Mouse (Mus musculus) left cerebral cortex, postnatal 4 days (tissue): ENCODE results near the gene Fbxl20. TPM values are rescaled to one million over a fixed set of nuclear protein-coding genes. Genes with fewer than 3 reads are reported as not detected.
A peak's percentile ranks its signal among the peaks of the same experiment; 100 is the strongest.
"Not testable (repeated sequence)": the region's sequence is repeated elsewhere in the genome, so short reads cannot be mapped to it uniquely, and the experiment has no call there.

Experiments
- DNase-seq: peaks from one replicate; pipeline ENCODE4 v3.0.0-alpha.2; 2022
- intact Hi-C: fragments of 180-260 bp; cut with DNase I; formaldehyde crosslinking; loops from one replicate; pipeline ENCODE4 v1.15.1; 2025
- total RNA-seq, 2 experiments: library from RNA; stranded (reverse); gene quantifications; 2 replicates each; pipeline ENCODE4 v1.2.3; 2021

Fbxl20 gene
- total RNA-seq = 10 to 100 TPM; 24.4 to 27.5 TPM

DNA sequence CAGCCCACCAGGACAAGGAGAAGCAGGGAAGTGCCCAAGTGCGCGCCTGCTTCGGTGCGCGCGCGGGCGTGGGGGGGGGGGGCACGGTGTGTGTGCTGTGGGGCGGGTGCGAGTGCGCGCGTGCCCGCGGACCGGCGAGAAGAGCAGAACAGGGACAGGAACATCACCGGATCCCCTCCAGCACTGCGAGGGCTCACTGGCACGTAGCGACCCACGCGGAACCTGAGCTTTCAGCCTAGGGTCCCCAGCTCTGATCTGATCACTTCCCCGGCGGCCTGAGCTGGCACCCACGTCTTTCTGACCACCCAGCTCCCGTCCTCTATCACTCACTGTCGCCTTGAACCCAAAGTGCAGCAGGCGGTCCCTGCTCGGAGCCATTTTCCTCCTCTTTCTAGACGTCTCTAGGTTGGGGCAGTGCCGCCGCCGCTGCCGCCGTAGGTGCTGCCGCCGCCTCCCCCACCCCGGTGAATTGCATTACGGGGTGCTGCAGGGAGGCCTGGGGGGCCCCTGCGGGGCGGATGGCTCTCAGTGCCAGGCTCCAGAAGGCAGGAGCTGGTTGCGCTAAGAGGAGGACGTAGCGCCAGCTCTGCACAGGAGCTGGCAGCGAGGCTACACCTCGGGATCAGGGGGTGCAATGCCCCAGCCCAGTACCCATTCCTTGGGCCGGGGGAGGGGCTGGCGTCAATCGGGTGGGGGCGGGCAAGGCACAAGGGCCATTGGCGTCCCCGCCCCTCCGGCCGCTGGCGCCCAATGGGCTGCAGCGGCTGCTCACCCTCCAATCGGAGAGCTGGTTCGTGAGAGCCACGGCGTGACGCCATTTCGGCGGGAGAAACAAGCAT lies at the start of gene Fbxl20:
Fbxl20 (minus strand) TSS at position 618 of the 839 bp plus-strand sequence.
- intact Hi-C loops = no loop called here
- peak; percentile 96 for DNase-seq

DNA sequence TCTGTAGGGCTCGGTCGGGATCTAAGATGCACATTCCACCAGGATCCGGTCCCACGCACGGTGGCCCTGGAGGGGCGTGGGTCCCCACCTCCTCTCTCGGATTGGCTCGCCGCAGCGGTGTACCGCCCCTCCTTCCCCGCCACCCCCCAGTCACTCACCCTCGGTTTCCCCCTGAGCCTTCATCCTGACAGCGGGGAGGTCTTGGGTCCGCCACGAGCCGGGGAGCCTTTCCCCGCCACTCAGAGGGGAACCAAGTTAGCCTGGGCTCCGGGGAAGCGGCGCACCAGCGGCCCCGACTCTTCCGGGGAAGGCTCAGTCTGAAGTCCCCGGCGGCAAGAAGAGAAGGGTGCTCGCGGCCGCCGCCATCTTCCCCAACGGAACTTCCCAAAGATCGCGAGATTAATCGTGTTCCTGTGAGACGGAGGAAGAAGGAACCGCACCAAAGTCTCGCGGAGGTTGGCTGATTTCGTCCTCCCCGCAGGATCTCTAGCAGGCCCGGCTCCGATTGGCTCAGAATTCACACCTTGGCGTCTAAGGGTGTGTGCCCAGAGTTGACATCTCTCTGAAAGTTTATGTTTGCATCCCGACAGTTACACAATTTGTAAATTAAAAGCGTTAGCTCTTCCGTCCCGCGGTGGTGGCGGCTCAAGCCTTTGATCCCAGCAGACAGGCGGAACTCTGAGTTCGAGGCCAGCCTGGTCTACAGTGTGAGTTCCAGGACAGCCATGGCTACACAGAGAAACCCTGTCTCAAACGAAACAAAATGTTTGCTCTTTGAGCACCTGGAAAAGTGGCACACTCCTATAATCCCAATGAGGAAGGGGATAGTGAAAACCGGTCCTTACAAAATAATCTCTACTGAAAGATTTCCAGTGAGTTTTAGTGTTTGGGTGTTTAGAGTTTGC lies 43.0 kb upstream of the Fbxl20 start, which contains the start of gene Med1:
Med1 (minus strand) TSS at position 393 of the 905 bp plus-strand sequence.
- DNase-seq = peak; percentile 92
- intact Hi-C loops = no loop called here

DNA sequence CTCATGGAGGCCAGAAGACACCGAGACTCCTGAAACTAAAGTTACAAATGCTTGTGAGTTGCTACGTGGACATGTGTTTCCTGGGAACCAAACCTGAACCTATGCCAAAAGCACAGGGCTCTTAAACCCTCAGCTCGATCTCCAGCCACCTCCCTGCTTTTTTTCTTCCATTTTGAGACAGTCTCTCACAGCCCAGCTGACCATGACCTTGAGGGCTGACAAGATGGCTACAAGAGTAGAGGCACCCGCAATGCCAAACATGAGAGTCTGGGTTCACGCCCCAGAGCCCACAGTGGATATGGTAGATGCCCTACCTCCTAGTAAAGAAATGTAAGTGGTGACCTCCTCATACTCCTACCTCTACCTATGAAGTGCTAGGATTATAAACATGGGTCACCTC lies 40.6 kb upstream of the Fbxl20 start:
- intact Hi-C loops = no loop called here
- no peak for DNase-seq

DNA sequence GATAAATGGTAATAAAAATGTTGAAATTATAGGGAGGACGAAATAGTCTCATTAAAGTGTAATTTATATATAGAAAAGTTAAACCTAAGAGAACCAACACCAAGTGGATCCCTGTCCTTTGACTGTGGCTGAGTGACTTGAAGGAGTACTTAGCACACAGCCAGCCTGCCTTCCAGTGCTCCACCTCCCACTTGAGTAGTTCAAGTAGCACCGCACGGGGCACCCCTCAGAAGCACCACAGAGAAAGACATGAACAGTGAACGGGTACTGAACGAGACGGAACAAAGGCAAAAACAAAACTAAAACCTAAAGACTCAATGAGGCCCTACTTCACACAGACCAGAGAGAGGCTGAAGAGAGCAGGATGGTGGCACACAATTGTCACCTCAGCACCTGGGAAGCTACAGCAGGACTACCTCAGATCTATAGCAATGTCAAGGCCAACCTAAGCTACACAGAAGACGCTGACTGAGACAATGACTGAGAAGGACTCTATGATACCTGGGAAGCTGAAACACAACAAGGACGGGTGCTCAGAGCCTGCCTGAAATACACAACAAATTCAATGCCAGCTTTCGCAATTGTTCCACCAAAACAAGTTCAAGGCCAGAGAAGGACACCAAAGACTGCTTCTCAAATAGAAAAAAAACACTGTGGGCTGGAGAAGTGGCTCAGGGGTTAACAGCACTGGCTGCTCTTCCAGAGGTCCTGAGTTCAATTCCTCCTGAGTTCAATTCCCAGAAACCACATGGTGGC lies 37.6 kb upstream of the Fbxl20 start:
- no peak for DNase-seq
- intact Hi-C loops = no loop called here

DNA sequence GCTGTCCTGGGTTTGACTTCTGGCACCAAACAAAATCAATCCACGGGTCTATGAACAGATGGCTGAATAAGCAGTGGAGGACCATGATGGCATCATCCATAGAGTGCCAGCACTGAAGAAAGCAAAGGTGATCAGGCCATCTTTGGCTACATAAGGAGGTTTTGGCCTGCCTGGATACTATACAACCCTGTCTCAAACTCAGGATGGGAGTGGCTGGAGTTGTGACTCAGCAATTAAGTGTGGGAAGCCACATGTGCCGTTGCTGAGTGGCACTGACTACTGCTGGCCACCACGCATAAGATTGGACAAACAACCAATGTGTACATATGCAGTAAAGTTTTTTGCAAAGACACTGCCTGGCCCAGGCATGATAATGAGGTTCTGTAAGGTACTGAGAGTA lies 31.9 kb upstream of the Fbxl20 start:
- DNase-seq, intact Hi-C loops: not testable (repeated sequence)

DNA sequence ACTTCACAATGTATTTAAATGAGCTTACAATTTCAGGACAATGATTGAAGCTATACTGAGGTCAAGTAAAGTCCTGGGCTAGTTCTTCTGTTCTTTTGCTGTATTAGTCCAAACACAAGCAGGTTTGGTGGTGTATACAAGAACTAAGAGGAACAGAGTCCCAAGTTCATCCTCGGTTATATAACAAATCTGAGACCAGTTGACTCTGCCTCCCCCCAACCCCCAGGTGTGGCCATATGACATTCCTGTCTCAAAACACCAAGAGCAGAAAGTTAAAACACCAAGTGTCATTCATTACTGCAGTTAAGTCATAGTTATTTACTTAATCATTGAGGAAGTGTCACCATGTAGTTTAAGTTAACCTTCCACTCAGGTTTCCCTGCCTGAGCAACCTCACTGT lies 18.2 kb upstream of the Fbxl20 start:
- intact Hi-C loops = loop anchor here (2.0 kb wide), 1 partner anchor 70 kb away; no protein-coding TSS in a partner anchor
- DNase-seq = no peak

DNA sequence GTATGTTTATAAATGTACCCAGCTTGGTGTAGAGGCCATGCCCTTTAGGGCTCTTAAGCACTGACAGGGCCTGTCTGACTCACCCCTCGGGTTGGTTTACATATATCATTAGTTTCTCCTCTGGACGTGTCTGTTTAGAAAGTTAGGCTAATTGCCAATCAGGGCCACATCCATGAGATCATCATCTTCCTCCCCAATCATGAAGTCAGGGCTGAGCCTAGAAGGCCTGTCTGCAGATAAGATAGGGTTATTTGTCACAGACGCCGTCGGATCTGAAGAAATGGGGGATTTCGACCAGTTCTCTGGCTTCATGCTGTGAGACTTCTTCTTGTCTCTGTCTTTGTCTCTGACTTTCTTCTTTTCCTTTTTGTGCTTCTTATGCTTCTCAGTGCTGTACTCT lies 4.9 kb upstream of the Fbxl20 start:
- no peak for DNase-seq
- intact Hi-C loops = no loop called here

DNA sequence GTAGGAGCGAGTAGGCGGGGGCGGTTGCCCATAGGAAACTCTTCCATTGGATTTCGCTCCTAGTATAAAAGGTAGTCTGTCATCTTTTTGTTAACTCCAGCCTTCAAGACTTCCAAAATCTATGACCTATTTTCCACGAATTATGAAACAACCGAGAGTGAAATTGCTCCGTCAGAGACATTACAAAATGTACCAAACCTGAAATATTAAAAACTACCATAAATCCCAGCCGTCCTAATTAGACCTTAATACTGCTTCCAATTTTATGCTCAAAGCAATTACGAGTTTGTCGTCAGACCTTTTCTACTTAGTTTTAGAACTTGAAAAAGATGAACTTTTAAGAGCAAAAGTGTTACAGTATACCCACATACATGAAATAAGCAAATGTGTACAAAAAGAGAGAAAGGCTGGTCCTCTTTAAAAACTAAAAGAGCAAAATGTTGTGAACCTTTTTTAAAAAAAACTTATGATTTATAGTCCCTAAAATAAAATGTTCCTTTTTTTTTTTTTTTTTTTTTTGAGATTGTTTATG lies 488 bp upstream of the Fbxl20 start:
- no peak for DNase-seq
- intact Hi-C loops = no loop called here

DNA sequence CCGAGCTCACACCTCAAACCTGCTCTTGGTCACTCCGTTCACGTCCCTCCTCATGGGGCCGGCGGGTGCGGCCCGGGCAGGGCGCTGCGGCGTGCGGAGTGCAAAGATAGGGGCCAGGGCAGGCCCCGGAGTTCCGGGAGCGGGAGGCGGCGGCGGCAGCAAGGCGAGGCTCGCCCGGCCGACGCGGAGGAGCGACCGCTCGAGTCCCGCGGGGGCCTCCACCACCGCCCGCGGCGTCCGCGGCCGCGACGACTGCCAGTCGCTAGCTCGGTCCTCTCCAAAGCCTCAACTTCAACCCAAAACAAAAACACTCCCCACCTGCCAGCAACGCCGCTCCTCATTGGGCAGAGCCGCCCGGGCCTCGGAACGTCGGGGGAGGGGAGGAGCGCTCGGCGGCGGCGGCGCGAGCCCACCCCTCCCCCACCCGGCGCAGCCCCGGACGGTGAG lies 876 bp downstream of the Fbxl20 start:
- intact Hi-C loops = no loop called here
- peak; percentile 95 for DNase-seq

DNA sequence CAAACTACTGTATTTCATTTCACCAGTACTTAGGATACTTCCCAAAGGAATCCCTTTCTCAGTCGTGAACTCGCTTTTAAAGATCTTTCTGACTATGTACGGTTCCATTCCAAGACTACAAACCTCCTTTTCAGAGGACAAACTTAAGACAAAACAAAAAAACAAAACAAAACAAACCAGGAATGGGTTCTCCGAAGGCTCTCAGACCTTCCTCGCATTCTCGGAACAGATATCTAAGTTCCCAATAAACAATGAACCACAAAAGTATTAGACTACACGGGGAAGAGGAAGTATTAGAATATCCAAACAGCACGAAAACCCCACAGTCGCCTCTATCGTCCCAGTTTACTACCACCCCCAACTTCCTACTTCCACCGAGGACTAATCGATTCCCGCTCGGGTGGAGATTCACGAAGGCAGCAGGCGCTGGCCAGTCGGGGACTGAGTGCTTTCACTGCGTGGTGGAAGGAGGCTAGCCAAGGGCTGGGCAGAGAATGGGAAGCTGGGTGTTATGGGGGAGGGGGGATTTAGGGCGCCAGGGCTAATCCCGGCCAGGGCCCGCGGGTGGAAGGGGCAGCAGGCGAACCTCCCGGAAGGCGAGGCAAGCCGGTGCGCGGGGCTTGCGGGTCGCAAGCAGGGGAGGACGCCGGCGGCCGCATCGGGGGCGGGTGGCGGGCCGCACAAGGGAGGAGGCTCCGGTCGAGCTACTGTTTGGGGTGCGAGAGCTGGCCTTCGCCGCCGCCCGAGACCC lies 1.5 kb downstream of the Fbxl20 start:
- peak; percentile 48 for DNase-seq
- intact Hi-C loops = no loop called here

DNA sequence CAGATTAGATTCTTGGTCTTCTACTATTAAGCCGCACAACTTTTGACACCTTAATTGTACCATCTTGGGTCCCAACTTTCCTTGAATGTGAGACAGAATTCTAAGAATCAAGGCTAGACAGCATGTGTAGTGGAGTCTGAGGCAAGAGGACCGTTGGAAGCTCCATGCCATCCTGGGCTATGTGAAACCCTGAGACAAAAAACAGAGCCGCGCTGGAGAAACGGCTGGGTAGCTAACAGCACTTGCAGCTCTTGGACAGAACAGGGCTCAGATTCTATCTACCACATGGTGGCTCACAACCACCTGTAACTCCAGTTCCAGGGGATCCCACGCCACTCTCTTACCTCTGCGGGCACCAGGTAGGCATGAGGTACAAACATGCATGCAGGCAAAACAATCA lies 4.3 kb downstream of the Fbxl20 start:
- no peak for DNase-seq
- intact Hi-C loops = no loop called here

DNA sequence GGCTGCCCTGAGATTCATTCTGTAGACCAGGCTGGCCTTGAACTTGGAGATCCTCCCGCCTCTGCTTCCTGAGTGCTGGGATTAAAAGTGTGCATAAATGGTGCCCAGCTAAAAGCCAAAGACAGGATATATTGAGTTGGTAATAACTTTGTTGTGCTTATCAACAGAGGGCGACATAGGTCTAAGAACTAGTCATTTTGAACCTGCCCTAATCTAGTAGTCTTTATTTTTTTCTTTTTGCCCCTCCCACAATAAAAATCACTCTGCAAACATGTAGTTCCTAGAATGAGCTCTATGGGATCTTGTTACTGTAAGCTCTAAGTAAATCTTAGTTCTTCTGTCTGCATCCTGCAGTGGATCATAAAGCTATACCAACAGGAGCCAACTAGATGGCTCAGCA lies 7.7 kb downstream of the Fbxl20 start:
- no peak for DNase-seq
- intact Hi-C loops = no loop called here

DNA sequence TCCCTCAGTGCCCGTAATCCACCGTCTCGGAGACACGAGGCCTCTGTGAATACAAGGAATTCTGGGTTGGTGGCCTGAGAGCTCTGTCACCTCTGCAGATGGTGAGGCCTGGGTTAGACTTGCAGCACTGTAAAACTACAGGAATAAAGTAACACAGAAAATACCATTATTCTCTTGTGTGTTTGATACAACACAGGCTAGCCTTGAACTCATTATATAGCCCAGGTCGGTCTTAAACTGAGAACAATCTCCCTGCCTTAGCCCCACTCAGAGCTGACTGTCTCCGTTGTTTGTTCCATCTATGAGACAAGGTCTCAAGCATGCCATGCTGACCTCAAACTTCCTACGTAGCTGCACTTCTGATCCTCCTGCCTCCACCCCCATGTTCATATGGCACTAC lies 11.3 kb downstream of the Fbxl20 start:
- intact Hi-C loops = no loop called here
- no peak for DNase-seq

DNA sequence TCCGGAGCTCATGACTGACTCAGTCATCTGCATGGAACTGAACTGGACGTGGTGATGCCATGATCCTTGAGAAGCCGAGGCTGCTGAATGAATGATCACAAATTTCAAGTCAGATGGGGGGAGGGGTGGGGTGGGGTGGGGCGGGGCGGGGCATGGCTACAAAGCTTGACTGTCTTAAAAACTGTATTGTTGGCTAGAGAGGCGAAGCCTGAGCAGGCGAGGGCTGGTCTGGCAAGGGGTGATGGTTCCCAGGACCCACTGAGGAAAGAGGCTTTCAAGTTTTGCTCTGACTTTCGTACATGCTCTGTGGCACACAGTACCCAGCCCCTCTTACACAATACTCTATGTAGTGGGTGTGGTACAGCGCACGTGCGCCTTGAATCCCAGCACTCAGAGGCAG lies 12.4 kb downstream of the Fbxl20 start:
- DNase-seq = no peak
- intact Hi-C loops = no loop called here

DNA sequence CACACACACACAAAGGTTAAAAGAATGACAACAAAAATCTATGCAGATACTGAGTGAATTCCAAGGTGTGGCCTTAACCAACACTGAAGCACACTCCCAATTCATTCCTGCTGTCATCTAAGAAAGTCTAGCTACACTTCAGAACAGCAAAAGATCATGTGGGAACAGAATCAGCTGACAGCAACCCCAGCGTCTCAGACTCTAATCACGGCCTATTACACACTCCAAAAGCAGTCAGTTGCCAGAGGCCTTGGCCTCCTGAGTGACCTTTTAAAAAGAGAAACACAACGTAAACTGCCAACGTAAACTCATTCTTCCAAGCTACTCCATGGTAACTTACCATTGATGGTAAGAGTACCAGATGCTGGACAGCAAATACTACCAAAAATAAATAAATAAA lies 15.3 kb downstream of the Fbxl20 start:
- intact Hi-C loops = no loop called here
- DNase-seq = no peak

DNA sequence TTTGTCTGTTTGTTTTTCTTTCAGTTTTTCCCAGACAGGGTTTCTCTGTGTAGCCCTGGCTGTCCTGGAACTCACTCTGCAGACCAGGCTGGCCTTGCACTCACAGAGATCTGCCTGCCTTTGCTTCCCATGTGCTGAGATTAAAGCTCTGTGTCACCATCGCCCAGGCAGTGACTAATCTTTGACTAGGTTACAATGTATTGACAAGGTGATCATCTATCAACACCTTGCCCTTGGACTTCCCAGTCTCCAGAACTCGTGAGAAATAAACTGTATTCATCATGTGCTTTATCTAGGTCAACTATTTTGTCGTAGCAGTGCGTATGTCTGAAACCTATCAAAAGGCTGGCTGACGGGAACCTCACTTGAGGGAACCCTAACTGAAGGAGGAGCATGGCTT lies 26.8 kb downstream of the Fbxl20 start:
- intact Hi-C loops = no loop called here
- no peak for DNase-seq

DNA sequence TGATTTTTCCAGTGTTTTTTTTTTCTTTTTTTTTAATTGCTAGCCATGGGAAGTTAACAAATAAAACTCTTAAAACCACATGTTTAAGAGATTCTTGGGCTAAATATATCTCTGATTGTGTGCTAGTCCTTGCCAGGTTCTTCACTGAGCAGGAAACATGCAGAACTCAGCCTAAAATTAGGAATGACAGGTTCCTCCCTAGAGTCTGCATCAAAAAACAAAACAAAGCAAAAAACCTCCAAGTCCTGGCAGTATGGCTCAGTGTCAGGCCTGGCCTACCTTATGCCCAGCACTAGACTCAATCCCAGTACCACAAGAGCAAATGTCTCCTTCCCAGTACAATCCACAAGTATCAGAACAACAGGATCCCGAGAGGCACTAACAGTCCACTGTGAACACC lies 35.8 kb downstream of the Fbxl20 start:
- intact Hi-C loops = no loop called here
- no peak for DNase-seq

DNA sequence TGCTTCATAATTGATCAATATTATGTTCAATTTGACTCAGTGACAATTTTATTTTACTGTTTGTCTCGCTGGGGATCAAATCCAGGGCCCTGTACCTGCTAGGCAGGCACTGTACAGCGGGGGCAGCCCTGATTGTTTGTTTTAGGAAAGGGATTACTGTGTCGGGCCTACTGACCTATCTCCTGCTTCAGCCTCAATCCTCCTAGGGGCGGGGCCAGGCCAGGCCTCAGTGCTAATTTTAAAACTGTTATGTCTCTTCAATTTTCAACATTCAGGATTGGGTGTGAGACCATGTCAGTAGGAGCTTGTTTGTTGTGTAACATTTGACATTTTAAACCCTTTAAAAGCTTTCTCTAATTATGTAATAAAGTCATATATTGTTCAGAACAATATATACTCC lies 36.7 kb downstream of the Fbxl20 start:
- no peak for DNase-seq
- intact Hi-C loops = no loop called here

DNA sequence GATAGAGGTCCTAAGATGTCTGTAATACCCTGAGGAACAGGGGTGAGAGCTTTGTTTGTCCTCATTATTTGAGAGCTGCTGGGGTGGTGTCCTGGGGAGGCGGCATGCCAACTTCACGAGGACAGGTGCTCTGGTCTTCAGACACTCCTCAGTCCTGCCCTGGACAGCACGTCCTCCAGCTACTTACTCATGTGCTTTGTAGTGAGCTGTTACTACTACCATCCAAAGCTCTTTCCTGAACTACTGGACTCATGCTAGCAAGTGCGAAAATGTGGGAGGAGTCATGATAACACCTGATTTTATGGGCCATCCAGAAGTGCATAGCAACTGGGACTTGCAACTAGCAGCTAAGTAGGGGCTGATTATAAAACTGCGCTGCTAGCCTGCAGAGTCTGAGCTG lies 40.5 kb downstream of the Fbxl20 start:
- intact Hi-C loops = loop anchor here (10.0 kb wide), 1 partner anchor 115 kb away; no protein-coding TSS in a partner anchor
- DNase-seq = no peak

DNA sequence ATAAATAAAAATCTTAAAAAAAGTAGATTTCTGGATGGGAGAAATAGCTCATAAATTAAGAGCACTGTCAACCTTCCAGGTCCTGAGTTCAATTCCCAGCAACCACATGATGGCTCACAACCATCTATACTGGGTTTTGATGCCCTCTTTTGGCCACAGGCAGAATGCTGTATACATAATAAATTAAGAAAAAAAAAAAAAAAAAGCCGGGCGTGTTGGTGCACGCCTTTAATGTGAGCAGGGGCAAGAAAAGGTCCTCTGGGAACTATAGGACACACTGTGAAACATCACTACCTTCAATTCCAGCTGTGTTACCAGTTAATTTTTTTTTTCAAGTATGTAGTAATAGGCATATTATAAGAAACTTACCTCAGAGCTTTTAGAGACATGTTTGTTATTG lies 48.9 kb downstream of the Fbxl20 start:
- DNase-seq = no peak
- intact Hi-C loops = loop anchor here (10.0 kb wide), 1 partner anchor 123 kb away; no protein-coding TSS in a partner anchor
